Mouse (Mus musculus): Measurements from ENCODE around the gene Klk13.

The Klk13 gene

GRCm38 (mm10) chr7:43770701-43771100, 58.3 kb downstream of the Klk13 start:
- in situ Hi-C loops (cut with MboI; ENCODE audit: low sequenced_read_pairs): no loop called here

- in situ Hi-C loops (cut with MboI; ENCODE audit: low sequenced_read_pairs): no loop called here
Observed at GRCm38 (mm10) chr7:43771916-43772315, 59.5 kb downstream of the Klk13 start.

- in situ Hi-C loops (cut with MboI; ENCODE audit: low sequenced_read_pairs): no loop called here
Observed at GRCm38 (mm10) chr7:43772901-43773300, 60.5 kb downstream of the Klk13 start.

GRCm38 (mm10) chr7:43774364-43774763, 62.0 kb downstream of the Klk13 start, which contains the start of gene Klk11:
Klk11 (plus strand) TSS chr7:43774604.
- in situ Hi-C loops (cut with MboI; ENCODE audit: low sequenced_read_pairs): no loop called here

GRCm38 (mm10) chr7:43774802-43775201, 62.4 kb downstream of the Klk13 start:
- in situ Hi-C loops (cut with MboI; ENCODE audit: low sequenced_read_pairs): no loop called here

- in situ Hi-C loops (cut with MboI; ENCODE audit: low sequenced_read_pairs): no loop called here
Observed at GRCm38 (mm10) chr7:43775311-43776057, 63.1 kb downstream of the Klk13 start.

GRCm38 (mm10) chr7:43776506-43776905, 64.1 kb downstream of the Klk13 start:
- in situ Hi-C loops (cut with MboI; ENCODE audit: low sequenced_read_pairs): no loop called here
